In the genomic region with DNA sequence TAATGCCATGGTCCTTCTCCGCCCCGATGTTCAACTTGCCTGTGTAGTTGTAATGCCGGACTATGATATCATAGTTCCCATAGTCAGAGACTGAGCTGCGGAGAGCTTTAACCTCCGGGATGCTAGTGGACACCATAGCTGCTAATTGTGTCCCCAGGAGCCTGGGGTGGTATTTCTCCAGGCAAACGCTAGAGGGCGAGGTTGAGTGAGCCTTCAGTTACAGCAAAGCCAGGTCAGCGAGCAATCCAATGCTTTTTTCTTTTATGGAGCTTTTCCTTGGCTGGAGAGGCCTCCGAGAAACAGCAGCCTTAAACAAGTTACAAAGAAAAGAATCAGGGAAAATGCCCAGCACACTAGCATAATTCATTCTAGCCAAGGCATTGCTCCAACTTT, we compare ENCODE assay signal across 8 mouse cellular contexts. TPM values are rescaled to one million over a fixed set of nuclear protein-coding genes. Genes with fewer than 3 reads are reported as not detected.
DNase-seq lines count a peak whose midpoint lies in the region; ATAC-seq and TF ChIP-seq lines count a peak whose summit lies in the region.

No protein-coding gene starts in this region.

- H3K9me3 ChIP-seq in forebrain, postnatal 0 days (ENCODE audit: low read length), result no peaks in the 10 kb centered on the region
- H3K9me3 ChIP-seq in lung, embryonic 14.5 days (ENCODE audit: low read depth, low read length), result no peaks in the 10 kb centered on the region

- DNase-seq in ES-CJ7 (ENCODE audit: low read depth, low spot score), result peak; percentile 65
- DNase-seq in cerebellum, adult 18-20 months, result peak; percentile 60 to 65
- peak; percentile 62 for DNase-seq in forebrain, postnatal 0 days
- DNase-seq in heart, postnatal 4 days, result peak; percentile 90
- peak; percentile 63 to 74 for DNase-seq in layer of hippocampus, adult 8-10 months (ENCODE audit: low spot score in 2 of 2)
- DNase-seq in lung, embryonic 14.5 days, result peak; percentile 92
- DNase-seq in ovary, adult 18-20 months (ENCODE audit: low spot score), result peak; percentile 51
- peak; percentile 55 for DNase-seq in thymus, postnatal 0 days (ENCODE audit: low spot score)

- no peak overlapping the region for H3K27ac ChIP-seq in forebrain, postnatal 0 days (ENCODE audit: low read depth, low read length)
- peak overlapping the region; percentile 69; the same call in 1 of the 2 replicates for H3K27ac ChIP-seq in lung, embryonic 14.5 days (ENCODE audit: low read depth)

- no peaks in the 10 kb centered on the region for H3K36me3 ChIP-seq in forebrain, postnatal 0 days (ENCODE audit: insufficient read depth)
- H3K36me3 ChIP-seq in lung, embryonic 14.5 days (ENCODE audit: insufficient read depth), result no peaks in the 10 kb centered on the region; the same call in 1 of the 2 replicates

- H3K27me3 ChIP-seq in forebrain, postnatal 0 days (ENCODE audit: insufficient read depth, low read length), result peaks cover 3% of the 10 kb centered on the region
- H3K27me3 ChIP-seq in lung, embryonic 14.5 days (ENCODE audit: insufficient read depth, low read length), result no peaks in the 10 kb centered on the region

- H3K4me2 ChIP-seq in forebrain, postnatal 0 days (ENCODE audit: low read depth), result peak overlapping the region; percentile 93
- peak overlapping the region; percentile 82 for H3K4me2 ChIP-seq in lung, embryonic 14.5 days

- WGBS in forebrain, postnatal 0 days, result 14% methylated on average over 9 of the region's 9 CpGs
- 15% methylated on average over 9 of the region's 9 CpGs for WGBS in lung, embryonic 14.5 days

- H3K9ac ChIP-seq in forebrain, postnatal 0 days, result no peak overlapping the region
- H3K9ac ChIP-seq in lung, embryonic 14.5 days, result peak overlapping the region; percentile 74

- no peaks in the 10 kb centered on the region for H3K4me1 ChIP-seq in forebrain, postnatal 0 days (ENCODE audit: insufficient read depth)
- H3K4me1 ChIP-seq in lung, embryonic 14.5 days (ENCODE audit: insufficient read depth), result no peaks in the 10 kb centered on the region

- peak; percentile 78 for TF ChIP-seq CTCF in forebrain, postnatal 0 days (IDR thresholded peaks at IDR 0.05; ENCODE audit: low read depth)
- peak; percentile 90 for TF ChIP-seq CTCF in lung, embryonic 14.5 days (IDR thresholded peaks at IDR 0.05; ENCODE audit: low read depth)

- H3K4me3 ChIP-seq in forebrain, postnatal 0 days (ENCODE audit: low read depth, low read length), result peak overlapping the region; percentile 56
- peak overlapping the region; percentile 53 for H3K4me3 ChIP-seq in lung, embryonic 14.5 days (ENCODE audit: low read depth, low read length)

- no peak for ATAC-seq in forebrain, postnatal 0 days
- no peak for ATAC-seq in lung, embryonic 14.5 days (ENCODE audit: insufficient read depth)

RNA-seq across cellular contexts. Expression of a gene that starts 2.1 kb away (rescaled TPM):
- total RNA-seq in forebrain, postnatal 0 days (2014; rRNA removed), result 31.2 and 38.7 TPM in 2 replicates
- 25.9 and 31.7 TPM in 2 replicates for polyA plus RNA-seq in forebrain, postnatal 0 days (2015; fragmentation: Nextera tagmentation; extraction: Ambion mirVana)
- 100 to 1,000 TPM; 103 to 111 TPM for total RNA-seq in heart, postnatal 4 days (2021)
- 100 to 1,000 TPM in 2 of 4 experiments, 10 to 100 TPM in 2; 86.8 to 114 (median 95.9) TPM for total RNA-seq in layer of hippocampus, adult 8-10 months (2022)
- polyA plus RNA-seq in lung, embryonic 14.5 days (2014; fragmentation: Nextera tagmentation; extraction: Ambion mirVana), result 20.5 and 21.2 TPM in 2 replicates
- 12.3 and 13.2 TPM in 2 replicates for polyA plus RNA-seq in thymus, postnatal 0 days (2015; fragmentation: Nextera tagmentation; extraction: Ambion mirVana)
